Mouse (Mus musculus) c-Kit-positive CD71-negative TER-119-negative erythroid progenitor cells, embryonic 14.5 days (primary cell): ENCODE data around the gene Rptor.

ENCODE experiments used
- DNase-seq: peaks from one replicate; pipeline ENCODE4 v3.0.0-alpha.2; 2013; ENCODE audit warnings: low read depth

The Rptor gene

GRCm38 (mm10) chr11:119784672-119785341 is 182.1 kb downstream of the Rptor start:
- DNase-seq = no peak

DNA sequence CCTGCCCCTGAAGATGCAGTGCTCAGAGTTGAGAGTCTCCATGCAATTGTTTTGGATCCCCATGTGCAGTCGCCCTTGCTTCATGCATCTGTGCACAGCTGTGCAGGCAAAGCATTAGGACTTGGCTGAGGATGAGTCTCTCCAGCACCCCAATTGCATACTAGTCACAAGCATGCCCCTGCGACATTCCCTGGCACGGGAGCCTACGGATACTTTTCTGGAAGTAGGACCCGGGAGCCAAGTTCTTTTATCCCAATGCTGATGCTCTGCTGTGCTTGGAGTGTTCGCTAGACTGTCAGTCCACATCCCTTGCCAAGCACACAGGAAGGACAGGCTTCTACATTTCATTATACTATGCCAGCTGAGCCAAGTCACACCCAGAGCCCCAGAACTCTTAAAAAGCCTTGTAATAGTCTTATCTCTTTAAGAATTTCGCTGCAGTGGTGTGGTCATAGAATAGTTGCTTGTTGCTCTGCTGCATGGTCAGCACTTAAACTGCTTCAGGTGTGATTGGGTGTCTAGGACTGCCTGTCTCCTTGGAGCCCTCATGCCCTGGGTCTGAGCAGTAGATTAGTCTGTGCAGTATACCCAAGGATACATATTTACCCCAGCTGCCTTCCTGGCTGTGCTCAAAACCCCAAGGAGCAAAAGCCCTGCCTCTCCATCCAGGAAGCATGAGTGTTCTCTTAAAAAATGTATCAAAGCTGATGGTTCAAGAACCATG is 183.1 kb downstream of the Rptor start:
- no peak for DNase-seq

DNA sequence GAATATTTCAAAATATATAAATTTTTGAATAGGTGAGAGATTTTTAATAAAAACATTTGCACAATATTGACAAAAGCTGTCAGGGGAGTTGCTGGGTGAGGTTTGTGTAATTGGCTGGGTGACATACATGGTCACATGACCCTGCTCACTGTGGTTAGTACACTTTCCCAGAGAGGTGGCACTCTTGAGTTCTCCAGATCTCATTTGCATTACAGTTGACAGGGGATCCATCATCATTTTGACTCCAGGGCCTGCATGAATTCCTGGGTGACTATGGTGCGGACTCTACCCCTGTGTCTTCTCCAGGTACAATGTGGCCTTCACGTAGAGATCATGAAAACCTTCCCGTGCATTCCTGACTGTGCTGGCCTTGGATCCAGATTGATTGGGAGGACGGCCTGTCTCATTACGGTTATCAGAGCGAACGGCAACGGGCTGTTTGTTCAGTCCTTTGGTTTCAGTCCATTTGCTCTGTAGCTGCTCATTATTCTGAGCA is 183.7 kb downstream of the Rptor start:
- no peak for DNase-seq

GRCm38 (mm10) chr11:119788488-119788887 is 185.8 kb downstream of the Rptor start:
- no peak for DNase-seq

- DNase-seq = no peak
Measured at GRCm38 (mm10) chr11:119788919-119789713, 186.4 kb downstream of the Rptor start.

DNA sequence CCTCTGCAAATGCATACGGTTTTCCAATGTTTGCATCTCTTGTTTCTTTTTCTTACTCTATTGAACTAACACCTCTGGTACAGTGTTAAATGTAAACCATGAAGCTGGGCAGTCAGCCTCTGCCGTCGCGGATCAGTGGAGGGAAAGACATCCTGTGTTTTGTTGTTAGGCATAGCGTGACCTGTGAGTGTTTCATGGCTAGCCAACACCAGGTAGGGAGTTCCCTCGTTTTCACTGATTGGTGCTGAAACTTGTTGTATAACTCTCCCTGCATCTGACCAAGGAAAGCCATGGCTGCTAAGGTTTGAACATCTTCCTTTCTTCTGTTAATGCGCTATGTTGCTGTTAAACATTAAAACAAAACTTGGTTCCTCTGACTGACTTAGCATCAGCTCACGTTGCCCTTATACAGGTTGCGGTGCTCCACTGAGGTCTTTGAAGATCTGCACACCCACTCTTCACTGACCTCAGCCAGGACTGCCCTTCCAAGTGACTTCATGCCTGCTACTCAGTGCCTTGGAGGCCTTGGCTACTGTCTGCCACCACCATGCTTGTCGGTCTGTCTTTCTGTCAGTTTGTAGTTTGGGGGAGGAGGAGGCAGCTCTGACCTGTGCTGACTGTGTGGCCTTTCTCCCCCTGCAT is 189.3 kb downstream of the Rptor start:
- no peak for DNase-seq

GRCm38 (mm10) chr11:119793378-119793777 is 190.7 kb downstream of the Rptor start:
- no peak for DNase-seq

- DNase-seq = no peak
Measured at GRCm38 (mm10) chr11:119794020-119794419, 191.3 kb downstream of the Rptor start.

GRCm38 (mm10) chr11:119794671-119795070 is 192.0 kb downstream of the Rptor start:
- DNase-seq = no peak

DNA sequence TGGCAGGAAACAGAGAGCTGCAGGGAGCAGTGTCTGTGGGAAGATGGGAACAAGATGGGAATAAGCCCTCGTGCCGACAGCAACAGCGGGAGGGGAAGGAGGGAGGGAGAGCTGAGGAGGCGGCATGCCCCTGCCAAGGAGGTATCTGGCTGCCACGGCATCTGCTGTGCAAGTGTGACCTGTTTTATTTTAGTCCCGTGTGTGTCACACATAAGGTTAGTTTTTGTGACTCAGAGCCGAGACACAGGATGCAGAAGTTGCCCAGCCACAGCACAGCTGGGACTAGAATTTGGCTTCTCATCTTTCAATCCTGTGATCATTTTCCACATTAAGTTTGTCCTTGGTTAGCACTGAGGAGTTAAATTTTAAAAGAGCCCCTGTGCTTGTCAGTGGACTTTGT is 193.7 kb downstream of the Rptor start:
- DNase-seq = no peak

DNA sequence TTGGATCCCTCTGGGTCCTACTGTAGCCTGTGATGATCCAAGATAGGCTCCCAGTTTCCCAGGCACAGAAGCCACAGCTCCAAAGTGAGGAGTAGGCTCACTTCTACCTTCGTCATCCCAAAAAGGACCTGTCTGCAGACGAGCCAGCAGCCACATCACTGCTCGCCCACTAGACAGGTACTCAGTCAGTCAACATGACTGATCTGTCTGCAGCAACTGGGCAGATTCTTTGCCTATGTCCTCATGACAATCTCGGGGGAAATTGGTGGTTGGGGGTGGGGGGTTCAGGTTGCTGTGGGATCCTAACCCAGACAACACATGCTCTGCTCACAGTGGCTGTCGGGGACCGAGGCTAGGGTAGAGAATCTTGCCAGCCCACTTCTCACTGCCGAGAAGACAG is 194.1 kb downstream of the Rptor start:
- no peak for DNase-seq

- no peak for DNase-seq
Measured at GRCm38 (mm10) chr11:119799536-119799935, 196.8 kb downstream of the Rptor start.

GRCm38 (mm10) chr11:119801855-119802254 is 199.2 kb downstream of the Rptor start:
- DNase-seq = no peak

GRCm38 (mm10) chr11:119802947-119803346 is 200.2 kb downstream of the Rptor start:
- no peak for DNase-seq

DNA sequence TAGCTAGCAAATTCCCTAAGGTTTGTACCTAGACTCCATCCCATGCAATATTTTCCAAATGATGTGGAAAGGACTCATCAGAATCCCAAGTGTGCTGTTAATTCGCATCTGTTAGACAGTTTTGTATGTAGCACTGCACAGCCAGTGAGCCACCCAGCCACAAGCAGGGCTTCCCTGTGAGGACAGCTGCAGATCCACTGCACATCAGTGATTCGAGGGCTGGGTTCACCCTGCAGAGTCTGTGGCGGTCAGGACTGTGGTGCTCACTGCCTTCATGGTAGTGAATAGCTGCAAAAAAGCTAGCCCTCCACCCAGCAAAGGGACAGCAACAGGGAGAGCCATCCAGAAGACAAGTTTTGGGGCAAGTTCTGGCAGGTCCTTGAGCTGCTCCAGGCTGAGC is 201.7 kb downstream of the Rptor start:
- no peak for DNase-seq

- no peak for DNase-seq
Measured at GRCm38 (mm10) chr11:119805112-119805750, 202.5 kb downstream of the Rptor start.

DNA sequence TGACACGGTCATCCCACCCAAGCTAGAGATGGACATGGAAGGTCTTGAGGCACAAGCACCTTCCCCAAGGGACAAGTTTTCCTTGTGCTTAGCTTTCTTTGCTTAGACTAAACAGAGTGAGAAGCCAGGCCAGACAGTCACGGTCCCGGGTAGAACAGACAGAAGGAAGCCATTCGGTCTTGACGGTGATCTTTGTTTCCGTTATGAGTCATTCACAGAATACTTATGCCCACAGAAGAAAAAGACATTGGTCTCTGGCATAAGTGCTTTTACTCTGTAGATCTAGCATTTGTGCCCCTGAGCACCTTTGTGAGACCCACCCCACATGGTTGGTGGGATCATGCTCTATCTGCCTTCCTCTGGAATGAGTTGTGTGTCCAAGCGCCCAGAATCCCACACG is 203.8 kb downstream of the Rptor start:
- DNase-seq = no peak

DNA sequence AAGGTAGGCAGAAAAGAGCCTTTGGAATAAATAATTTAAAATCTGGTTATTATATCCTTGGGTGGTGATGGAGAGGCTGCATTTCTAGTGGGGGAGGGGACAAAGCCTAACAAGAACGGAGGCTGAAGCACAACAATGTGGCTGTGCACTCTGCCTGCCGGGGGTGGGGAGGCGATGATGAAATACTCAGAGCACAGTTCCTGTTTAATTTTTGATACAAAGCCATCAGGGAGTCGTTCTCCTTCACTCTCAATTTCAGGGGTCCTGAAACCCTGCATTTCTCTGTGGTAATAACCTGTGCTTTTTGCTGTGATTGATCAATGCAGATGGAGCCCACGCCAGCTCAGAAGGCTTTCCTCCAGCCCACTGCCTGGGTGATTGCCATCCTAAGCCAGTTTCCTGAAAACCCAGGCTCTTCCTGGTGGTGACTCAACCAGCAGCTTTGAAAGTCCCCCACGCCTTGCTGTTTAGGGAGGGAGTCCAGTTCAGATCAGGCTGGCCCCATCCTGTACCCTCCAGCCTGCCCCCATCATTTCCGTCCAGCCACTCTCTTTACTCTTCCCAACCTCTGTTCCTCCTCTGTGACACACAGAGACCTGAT is 204.8 kb downstream of the Rptor start:
- no peak for DNase-seq

DNA sequence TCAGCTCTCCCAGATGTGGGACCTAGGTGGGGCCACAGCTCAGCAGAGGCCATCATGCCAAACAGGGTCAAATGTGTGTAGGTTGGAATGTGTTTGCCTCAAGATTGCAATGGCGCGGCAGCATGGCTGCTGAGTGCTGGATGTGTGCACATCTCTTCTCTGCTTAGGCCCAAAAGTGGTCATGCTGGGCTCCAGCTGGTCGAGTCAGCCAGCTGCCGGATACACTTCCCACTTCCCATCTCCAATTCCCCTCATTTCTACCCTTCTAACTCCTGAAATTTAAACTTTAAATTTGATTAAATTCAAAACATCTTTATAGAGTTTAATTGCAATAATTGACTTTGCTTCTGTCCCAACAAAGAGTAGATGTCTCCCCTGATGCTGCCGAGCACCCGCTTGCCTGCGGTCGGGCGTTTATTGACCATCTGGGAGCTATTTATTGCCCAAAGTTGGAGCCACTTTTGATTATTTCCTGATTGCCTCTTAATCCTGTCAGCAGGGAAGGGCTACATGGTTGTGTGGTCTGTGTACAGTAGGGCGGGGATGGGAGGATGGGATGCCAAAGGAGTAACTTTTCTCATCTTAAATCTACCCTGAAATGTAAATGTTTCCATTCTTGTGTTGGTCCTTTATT is 206.1 kb downstream of the Rptor start:
- no peak for DNase-seq

- DNase-seq = no peak
Measured at GRCm38 (mm10) chr11:119809309-119809708, 206.6 kb downstream of the Rptor start.

GRCm38 (mm10) chr11:119811022-119811421 is 208.3 kb downstream of the Rptor start:
- DNase-seq = no peak
